ENCODE assay signal across 10 mouse cellular contexts in the genomic region with DNA sequence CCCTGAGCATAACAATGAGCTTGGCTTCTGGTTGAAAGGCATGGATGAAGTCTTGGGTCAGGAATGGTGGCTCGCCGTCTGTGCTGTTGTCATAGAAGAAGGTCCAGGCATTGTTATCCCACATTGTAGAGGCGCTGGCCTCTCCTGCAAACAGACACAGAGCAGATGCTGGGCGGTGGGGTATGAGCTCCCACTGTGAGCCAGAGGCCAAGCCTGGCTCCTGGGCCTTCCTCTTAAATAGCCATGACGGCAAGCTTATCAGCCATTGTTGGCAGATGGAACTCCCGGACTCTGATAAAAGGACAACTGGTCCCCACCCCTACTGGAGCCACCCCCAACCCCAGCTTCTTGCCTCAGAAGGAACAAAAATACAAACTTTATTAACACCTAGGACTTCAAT. TPM values are rescaled to one million over a fixed set of nuclear protein-coding genes. Genes with fewer than 3 reads are reported as not detected.
DNase-seq lines count a peak whose midpoint lies in the region; ATAC-seq lines count a peak whose summit lies in the region.
"Had no signal": no experiment of that assay in that cellular context is flagged by ENCODE, and none has a peak within 500 bp of the region (broad histone marks: within the 10 kb centered on the region; RNA-seq: fewer than 3 reads in every experiment).

No protein-coding gene starts in this region.

- H3K9me3 ChIP-seq in forebrain, embryonic 11.5 days (ENCODE audit: control insufficient read depth, low read length), result no peaks in the 10 kb centered on the region
- no peaks in the 10 kb centered on the region for H3K9me3 ChIP-seq in forebrain, embryonic 16.5 days (ENCODE audit: control insufficient read depth, low read length)
- H3K9me3 ChIP-seq in embryonic facial prominence, embryonic 11.5 days (replicated peaks; ENCODE audit: control insufficient read depth, low read length), result no peaks in the 10 kb centered on the region
- H3K9me3 ChIP-seq in liver, embryonic 12.5 days (replicated peaks), result no peaks in the 10 kb centered on the region
- no peaks in the 10 kb centered on the region for H3K9me3 ChIP-seq in neural tube, embryonic 13.5 days

- H3K9ac ChIP-seq in forebrain, embryonic 11.5 days (ENCODE audit: low read length), result no peak overlapping the region
- H3K9ac ChIP-seq in forebrain, embryonic 16.5 days (replicated peaks; ENCODE audit: low read depth, low read length), result no peak overlapping the region
- H3K9ac ChIP-seq in embryonic facial prominence, embryonic 11.5 days (replicated peaks; ENCODE audit: low read length), result no peak overlapping the region
- H3K9ac ChIP-seq in liver, embryonic 12.5 days, result peak overlapping the region; percentile 39
- H3K9ac ChIP-seq in neural tube, embryonic 13.5 days, result no peak overlapping the region

- H3K36me3 ChIP-seq in forebrain, embryonic 11.5 days (ENCODE audit: control insufficient read depth, insufficient read depth, low read length), result no peaks in the 10 kb centered on the region
- no peaks in the 10 kb centered on the region for H3K36me3 ChIP-seq in forebrain, embryonic 16.5 days (ENCODE audit: control insufficient read depth, insufficient read depth)
- no peaks in the 10 kb centered on the region; the same call in 1 of the 2 replicates for H3K36me3 ChIP-seq in embryonic facial prominence, embryonic 11.5 days (replicated peaks; ENCODE audit: control insufficient read depth, insufficient read depth, low read depth, low read length)
- H3K36me3 ChIP-seq in liver, embryonic 12.5 days, result peaks cover 8% of the 10 kb centered on the region
- H3K36me3 ChIP-seq in neural tube, embryonic 13.5 days, result peaks cover 23% of the 10 kb centered on the region

- no peak overlapping the region for H3K4me2 ChIP-seq in forebrain, embryonic 11.5 days (ENCODE audit: low read depth, low read length, severe bottlenecking)
- H3K4me2 ChIP-seq in forebrain, embryonic 16.5 days (ENCODE audit: low read length), result no peak overlapping the region
- H3K4me2 ChIP-seq in embryonic facial prominence, embryonic 11.5 days (ENCODE audit: low read depth, low read length), result no peak overlapping the region
- H3K4me2 ChIP-seq in liver, embryonic 12.5 days, result peak overlapping the region; percentile 53
- H3K4me2 ChIP-seq in neural tube, embryonic 13.5 days, result no peak overlapping the region

- no peaks in the 10 kb centered on the region for H3K27me3 ChIP-seq in forebrain, embryonic 11.5 days (ENCODE audit: control insufficient read depth, insufficient read depth, low read length)
- no peaks in the 10 kb centered on the region for H3K27me3 ChIP-seq in forebrain, embryonic 16.5 days (replicated peaks; ENCODE audit: control insufficient read depth, insufficient read depth, low read length)
- no peaks in the 10 kb centered on the region for H3K27me3 ChIP-seq in embryonic facial prominence, embryonic 11.5 days (ENCODE audit: control insufficient read depth, insufficient read depth, low read length)
- no peaks in the 10 kb centered on the region for H3K27me3 ChIP-seq in liver, embryonic 12.5 days (replicated peaks)
- no peaks in the 10 kb centered on the region for H3K27me3 ChIP-seq in neural tube, embryonic 13.5 days

- peaks cover 4% of the 10 kb centered on the region; the same call in 1 of the 2 replicates for H3K4me1 ChIP-seq in forebrain, embryonic 11.5 days (replicated peaks; ENCODE audit: control insufficient read depth, insufficient read depth, low read length)
- H3K4me1 ChIP-seq in forebrain, embryonic 16.5 days (replicated peaks; ENCODE audit: control insufficient read depth, insufficient read depth, low read length), result peaks cover 17% of the 10 kb centered on the region
- H3K4me1 ChIP-seq in embryonic facial prominence, embryonic 11.5 days (ENCODE audit: control insufficient read depth, insufficient read depth, low read length), result no peaks in the 10 kb centered on the region
- peaks cover 55% of the 10 kb centered on the region for H3K4me1 ChIP-seq in liver, embryonic 12.5 days
- peaks cover 64% of the 10 kb centered on the region for H3K4me1 ChIP-seq in neural tube, embryonic 13.5 days (replicated peaks)

- H3K27ac ChIP-seq in forebrain, embryonic 11.5 days (ENCODE audit: low read depth, low read length), result peak overlapping the region; percentile 38; the same call in 1 of the 2 replicates
- H3K27ac ChIP-seq in forebrain, embryonic 16.5 days (ENCODE audit: low read length), result no peak overlapping the region
- H3K27ac ChIP-seq in embryonic facial prominence, embryonic 11.5 days (replicated peaks; ENCODE audit: low read depth, low read length), result no peak overlapping the region
- peak overlapping the region; percentile 59 for H3K27ac ChIP-seq in liver, embryonic 12.5 days
- peak overlapping the region; percentile 83 for H3K27ac ChIP-seq in neural tube, embryonic 13.5 days (replicated peaks)

- ATAC-seq in forebrain, embryonic 11.5 days (replicated peaks; ENCODE audit: low FRiP score), result peak; percentile 46; the same call in 1 of the 2 replicates
- ATAC-seq in forebrain, embryonic 16.5 days, result no peak
- peak; percentile 77; the same call in 1 of the 2 replicates for ATAC-seq in embryonic facial prominence, embryonic 11.5 days (replicated peaks; ENCODE audit: insufficient number of reproducible peaks, low FRiP score, low TSS enrichment, low read depth)
- peak; percentile 70 for ATAC-seq in liver, embryonic 12.5 days
- peak; percentile 45; the same call in 1 of the 2 replicates for ATAC-seq in neural tube, embryonic 13.5 days (ENCODE audit: low read depth)

- DNase-seq in forebrain, embryonic 11.5 days (ENCODE audit: low spot score), result peak; percentile 59
- no peak for DNase-seq in embryonic facial prominence, embryonic 11.5 days (ENCODE audit: low spot score)
- no peak for DNase-seq in right cerebral cortex, adult 18-20 months
- DNase-seq in kidney, postnatal 25 days, result no peak
- DNase-seq in frontal cortex, postnatal 14 days (ENCODE audit: low spot score in 2 of 2), result no peak
- DNase-seq: adrenal gland, postnatal 10 days; B cell, adult 2 months had no signal

- H3K4me3 ChIP-seq in forebrain, embryonic 11.5 days (ENCODE audit: low read depth, low read length), result no peak overlapping the region
- H3K4me3 ChIP-seq in forebrain, embryonic 16.5 days (replicated peaks; ENCODE audit: low read length), result no peak overlapping the region
- no peak overlapping the region for H3K4me3 ChIP-seq in embryonic facial prominence, embryonic 11.5 days (ENCODE audit: low read depth, low read length)
- peak overlapping the region; percentile 20 for H3K4me3 ChIP-seq in liver, embryonic 12.5 days
- no peak overlapping the region for H3K4me3 ChIP-seq in neural tube, embryonic 13.5 days

- 21% methylated on average over 6 of the region's 6 CpGs for WGBS in forebrain, embryonic 11.5 days
- 34% methylated on average over 6 of the region's 6 CpGs for WGBS in forebrain, embryonic 16.5 days
- 31% methylated on average over 6 of the region's 6 CpGs for WGBS in embryonic facial prominence, embryonic 11.5 days
- WGBS in liver, embryonic 12.5 days (ENCODE audit: insufficient replicate concordance), result 46% methylated on average over 6 of the region's 6 CpGs
- WGBS in neural tube, embryonic 13.5 days, result 11% methylated on average over 6 of the region's 6 CpGs

RNA-seq across cellular contexts. Expression of gene Chst15, which starts 54.3 kb away (rescaled TPM):
- 10.9 and 13.1 TPM in 2 replicates for polyA plus RNA-seq in forebrain, embryonic 11.5 days (2014; fragmentation: Nextera tagmentation; extraction: Ambion mirVana)
- 22.8 and 23.7 TPM in 2 replicates for polyA plus RNA-seq in forebrain, embryonic 16.5 days (2015; fragmentation: Nextera tagmentation; extraction: Ambion mirVana)
- 8.7 and 10.5 TPM in 2 replicates for polyA plus RNA-seq in embryonic facial prominence, embryonic 11.5 days (2014; fragmentation: Nextera tagmentation; extraction: Ambion mirVana)
- 8.9 and 9.5 TPM in 2 replicates for polyA plus RNA-seq in liver, embryonic 12.5 days (2016; fragmentation: Nextera tagmentation; extraction: Ambion mirVana)
- polyA plus RNA-seq in neural tube, embryonic 13.5 days (2015; fragmentation: Nextera tagmentation; extraction: Ambion mirVana), result 21.9 and 22.5 TPM in 2 replicates

Comparison
In these comparisons a context has a peak if more than half of its experiments do, and no peak if none do; other contexts are left out.
1. H3K27ac ChIP-seq: peak in forebrain, embryonic 11.5 days (single experiment), liver, embryonic 12.5 days (single experiment) and neural tube, embryonic 13.5 days (single experiment); none in forebrain, embryonic 16.5 days (single experiment) and embryonic facial prominence, embryonic 11.5 days (single experiment).